Mouse (Mus musculus) embryonic facial prominence, embryonic 11.5 days (tissue): Measurements from ENCODE around the gene Tldc1. TPM values are rescaled to one million over a fixed set of nuclear protein-coding genes. Genes with fewer than 3 reads are reported as not detected.

ENCODE experiments used
- ATAC-seq: fragments of 200-750 bp; cut with Nextera tagmentation; replicated peaks from 2 replicates; pipeline ENCODE4 v1.8.0; 2017; ENCODE audit warnings: low read depth; ENCODE audit not compliant: insufficient number of reproducible peaks, low FRiP score, low TSS enrichment
- DNase-seq: peaks from one replicate; pipeline ENCODE4 v3.0.0-alpha.2; 2015; ENCODE audit warnings: low spot score
- H3K27ac ChIP-seq: fragments of 300-500 bp; sonication (generic); replicated peaks from 2 replicates; pipeline ENCODE4 v1.5.1; 2014; ENCODE audit warnings: mild to moderate bottlenecking, low read depth, low read length, control low read depth
- H3K27me3 ChIP-seq: fragments of 300-500 bp; sonication (generic); 2 replicates; pipeline ENCODE4 v1.6.1; 2014; ENCODE audit warnings: mild to moderate bottlenecking, low read length, moderate library complexity, mixed read lengths; ENCODE audit not compliant: control insufficient read depth, insufficient read depth
- H3K36me3 ChIP-seq: fragments of 300-500 bp; sonication (generic); replicated peaks from 2 replicates; pipeline ENCODE4 v1.6.1; 2014; ENCODE audit warnings: low read depth, mild to moderate bottlenecking, low read length, moderate library complexity, mixed read lengths; ENCODE audit not compliant: control insufficient read depth, insufficient read depth
- H3K4me1 ChIP-seq: fragments of 300-500 bp; sonication (generic); 2 replicates; pipeline ENCODE4 v1.6.1; 2014; ENCODE audit warnings: low read length, mixed read lengths; ENCODE audit not compliant: control insufficient read depth, insufficient read depth
- H3K4me2 ChIP-seq: fragments of 300-500 bp; sonication (generic); 2 replicates; pipeline ENCODE4 v1.6.1; 2014; ENCODE audit warnings: low read depth, mild to moderate bottlenecking, control low read depth, low read length, moderate library complexity
- H3K4me3 ChIP-seq: fragments of 300-500 bp; sonication (generic); 2 replicates; pipeline ENCODE4 v1.5.1; 2014; ENCODE audit warnings: low read depth, low read length, control low read depth
- H3K9ac ChIP-seq: fragments of 300-500 bp; sonication (generic); replicated peaks from 2 replicates; pipeline ENCODE4 v1.6.1; 2014; ENCODE audit warnings: mild to moderate bottlenecking, control low read depth, low read length
- H3K9me3 ChIP-seq: fragments of 300-500 bp; sonication (generic); replicated peaks from 2 replicates; pipeline ENCODE4 v1.6.1; 2016; ENCODE audit warnings: mild to moderate bottlenecking, low read length, inconsistent platforms, mixed read lengths; ENCODE audit not compliant: control insufficient read depth
- WGBS: fragments of 180-500 bp; shearing (Covaris S2); extraction: QIAGEN DNeasy Blood & Tissue Kit; methylation state at CpG from one replicate; pipeline ENCODE4 v1.1.7; 2014; 5-methylcytosine and 5-hydroxymethylcytosine counted together
- polyA plus RNA-seq: library from polyadenylated mRNA; unstranded; fragments of >200 nt; fragmentation: Nextera tagmentation; extraction: Ambion mirVana; gene quantifications from 2 replicates; pipeline ENCODE4 v1.2.1, GENCODE M21; 2014

The Tldc1 gene
- polyA plus RNA-seq, 1 experiment from 2014 or later, result 6.5 TPM

DNA sequence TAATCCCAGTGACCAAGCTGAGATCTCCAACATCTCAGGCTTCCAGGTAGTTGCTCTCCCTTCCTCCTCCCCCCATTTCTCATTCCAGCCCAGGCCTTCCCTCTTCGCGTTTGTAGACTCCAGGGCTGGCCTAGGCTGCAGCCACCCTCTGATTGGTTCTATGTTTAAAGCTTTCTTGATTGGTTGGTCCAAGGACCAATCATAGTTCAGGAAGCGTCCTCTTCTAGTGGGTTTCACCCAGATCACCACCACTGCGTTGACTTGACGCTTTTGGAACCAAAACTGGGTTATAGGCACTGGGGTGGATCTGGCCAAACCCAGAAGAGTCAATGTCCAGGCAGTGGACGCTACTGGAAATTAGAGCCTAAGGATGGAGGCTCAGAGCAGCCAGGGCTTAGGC, 55.9 kb downstream of the Tldc1 start:
- no peaks in the 10 kb centered on the region for H3K4me1 ChIP-seq
- H3K4me3 ChIP-seq, result no peak overlapping the region
- ATAC-seq (no peak), DNase-seq (no peak)
- no peaks in the 10 kb centered on the region for H3K9me3 ChIP-seq
- H3K27me3 ChIP-seq, result no peaks in the 10 kb centered on the region
- H3K36me3 ChIP-seq, result no peaks in the 10 kb centered on the region
- H3K27ac ChIP-seq, result no peak overlapping the region
- no peak overlapping the region for H3K9ac ChIP-seq
- no peak overlapping the region for H3K4me2 ChIP-seq
- WGBS, result 52% methylated on average over 6 of the region's 6 CpGs

DNA sequence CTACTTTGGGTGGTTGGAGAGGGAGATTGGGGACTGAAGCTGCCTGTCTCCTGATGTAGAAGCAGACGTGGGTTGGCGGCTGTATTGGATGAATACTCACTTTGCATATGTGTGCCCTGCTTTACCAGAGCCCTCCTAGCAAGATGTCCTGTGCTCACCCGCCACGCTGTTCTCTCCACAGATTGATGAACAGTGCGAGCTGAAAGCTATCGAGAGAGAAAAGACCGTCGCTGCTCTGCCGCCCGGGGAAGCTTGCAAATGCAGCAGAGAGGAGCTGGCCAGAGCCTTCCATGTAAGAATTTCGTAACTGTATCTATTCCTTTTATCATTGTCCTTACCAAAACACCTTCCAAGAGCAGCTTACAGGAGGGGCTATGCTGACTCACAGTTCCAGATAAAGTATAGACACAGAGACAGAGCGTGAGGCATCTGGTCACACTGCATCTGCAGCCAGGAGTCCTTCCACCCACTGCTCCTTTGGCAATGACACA, 59.2 kb downstream of the Tldc1 start:
- H3K36me3 ChIP-seq, result no peaks in the 10 kb centered on the region
- H3K4me2 ChIP-seq, result no peak overlapping the region
- no peaks in the 10 kb centered on the region for H3K27me3 ChIP-seq
- no peak overlapping the region for H3K4me3 ChIP-seq
- H3K4me1 ChIP-seq, result no peaks in the 10 kb centered on the region
- no peak overlapping the region for H3K9ac ChIP-seq
- ATAC-seq (no peak), DNase-seq (no peak)
- 77% methylated on average over 12 of the region's 12 CpGs for WGBS
- H3K27ac ChIP-seq, result no peak overlapping the region
- no peaks in the 10 kb centered on the region for H3K9me3 ChIP-seq

DNA sequence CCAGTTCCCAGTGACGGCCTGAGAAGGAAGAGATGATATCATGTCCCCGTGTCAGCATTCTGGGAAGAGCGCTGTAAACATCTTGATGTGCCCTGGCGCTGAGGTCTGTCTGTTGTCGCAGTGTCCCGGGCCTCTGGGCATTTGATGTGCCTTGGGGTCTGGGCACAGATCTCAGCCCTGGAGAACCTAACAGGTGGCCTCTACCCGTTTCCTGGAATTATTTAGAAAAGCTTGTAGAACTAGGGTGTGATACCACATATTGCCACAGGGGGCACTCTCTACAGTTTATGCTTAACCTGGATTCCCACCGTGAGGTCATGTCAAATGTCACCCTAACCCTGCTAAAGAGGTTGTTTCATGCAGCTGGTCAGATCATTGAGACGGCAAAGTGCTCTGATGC, 60.5 kb downstream of the Tldc1 start:
- ATAC-seq, result no peak
- Histone ChIP-seq H3K4me3 (no peak overlapping the region), H3K4me1 (no peaks in the 10 kb centered on the region), H3K36me3 (no peaks in the 10 kb centered on the region), H3K4me2 (no peak overlapping the region), H3K9ac (no peak overlapping the region), H3K9me3 (no peaks in the 10 kb centered on the region), H3K27ac (no peak overlapping the region), H3K27me3 (no peaks in the 10 kb centered on the region)
- peak; percentile 54 for DNase-seq
- WGBS, result 54% methylated on average over 9 of the region's 9 CpGs

DNA sequence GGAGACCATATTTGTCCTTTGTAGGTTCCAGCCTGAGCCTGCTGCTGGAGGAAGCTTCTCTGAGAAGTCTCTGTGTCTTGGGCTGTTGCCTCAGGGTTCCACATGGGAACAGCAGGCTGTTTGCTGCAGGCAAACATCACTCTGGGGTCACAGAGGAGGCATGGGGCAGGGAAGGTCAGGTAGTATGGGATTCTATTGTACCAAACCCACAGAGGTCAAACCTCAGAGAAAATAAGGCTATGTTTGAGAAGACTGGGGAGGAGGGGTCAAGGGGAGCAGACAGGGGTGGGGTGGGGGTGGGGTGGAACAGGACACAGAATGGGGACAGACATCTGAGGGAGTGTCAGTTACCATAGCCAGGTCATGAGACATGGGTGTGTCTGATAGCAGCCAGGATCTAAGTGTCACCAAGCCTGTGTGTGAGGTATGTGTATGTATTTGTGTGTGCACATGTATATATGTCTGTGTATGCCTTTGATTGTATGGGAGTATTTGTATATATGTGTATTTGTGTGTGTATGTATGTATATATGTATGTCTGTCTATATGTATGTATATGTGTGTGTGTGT, 61.4 kb downstream of the Tldc1 start:
- Histone ChIP-seq H3K9ac (no peak overlapping the region), H3K4me2 (no peak overlapping the region), H3K27ac (no peak overlapping the region), H3K27me3 (no peaks in the 10 kb centered on the region), H3K4me3 (no peak overlapping the region), H3K9me3 (no peaks in the 10 kb centered on the region), H3K4me1 (no peaks in the 10 kb centered on the region), H3K36me3 (no peaks in the 10 kb centered on the region)
- DNase-seq, result no peak
- no peak for ATAC-seq

DNA sequence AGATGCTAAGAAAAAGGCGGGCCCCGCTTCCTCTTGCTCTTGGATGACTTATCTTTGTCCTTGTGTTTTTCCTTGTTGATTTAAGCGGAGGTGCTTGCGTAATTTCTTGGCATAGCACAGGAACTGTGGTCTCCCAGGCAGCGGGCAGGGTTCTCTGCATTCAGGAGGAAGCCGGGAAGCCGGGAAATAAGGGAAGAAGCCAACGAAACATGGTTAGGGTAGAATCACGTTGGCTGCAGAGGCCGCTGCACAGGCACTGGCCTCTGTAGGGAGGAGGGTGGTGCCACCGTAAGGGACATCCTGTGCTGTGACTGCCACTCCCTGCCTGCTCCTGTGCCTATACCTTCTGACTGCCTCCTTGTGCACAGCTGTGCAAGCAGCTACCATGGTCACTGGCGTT, 63.0 kb downstream of the Tldc1 start:
- ATAC-seq (no peak), DNase-seq (no peak)
- H3K9ac ChIP-seq, result no peak overlapping the region
- no peaks in the 10 kb centered on the region for H3K27me3 ChIP-seq
- H3K36me3 ChIP-seq, result no peaks in the 10 kb centered on the region
- no peaks in the 10 kb centered on the region for H3K4me1 ChIP-seq
- H3K4me2 ChIP-seq, result no peak overlapping the region
- WGBS, result 76% methylated on average over 12 of the region's 12 CpGs
- no peaks in the 10 kb centered on the region for H3K9me3 ChIP-seq
- no peak overlapping the region for H3K27ac ChIP-seq
- no peak overlapping the region for H3K4me3 ChIP-seq

DNA sequence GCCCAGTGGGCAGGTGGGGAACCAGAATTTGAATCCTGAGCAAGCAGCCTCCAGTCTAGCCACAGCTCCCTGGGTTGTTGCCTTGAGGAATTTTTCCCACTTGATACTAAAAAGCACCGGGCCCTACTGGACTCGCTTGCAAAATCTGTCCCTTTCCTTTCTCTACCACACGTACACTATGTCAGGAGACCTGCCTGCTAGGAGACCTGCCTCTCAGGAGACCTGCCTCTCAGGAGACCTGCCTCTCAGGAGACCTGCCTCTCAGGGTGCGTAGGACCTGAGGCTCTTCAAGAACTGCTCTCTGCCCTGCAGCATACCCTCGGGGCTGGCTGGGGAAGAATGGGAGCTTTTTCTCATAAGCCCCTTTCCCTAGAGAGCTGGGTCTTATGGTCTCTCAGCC, 64.8 kb downstream of the Tldc1 start:
- Histone ChIP-seq H3K36me3 (no peaks in the 10 kb centered on the region), H3K4me1 (no peaks in the 10 kb centered on the region), H3K4me3 (no peak overlapping the region), H3K4me2 (no peak overlapping the region), H3K27ac (no peak overlapping the region), H3K27me3 (no peaks in the 10 kb centered on the region), H3K9ac (no peak overlapping the region), H3K9me3 (no peaks in the 10 kb centered on the region)
- no peak for ATAC-seq
- WGBS, result 65% methylated on average over 5 of the region's 5 CpGs
- no peak for DNase-seq

DNA sequence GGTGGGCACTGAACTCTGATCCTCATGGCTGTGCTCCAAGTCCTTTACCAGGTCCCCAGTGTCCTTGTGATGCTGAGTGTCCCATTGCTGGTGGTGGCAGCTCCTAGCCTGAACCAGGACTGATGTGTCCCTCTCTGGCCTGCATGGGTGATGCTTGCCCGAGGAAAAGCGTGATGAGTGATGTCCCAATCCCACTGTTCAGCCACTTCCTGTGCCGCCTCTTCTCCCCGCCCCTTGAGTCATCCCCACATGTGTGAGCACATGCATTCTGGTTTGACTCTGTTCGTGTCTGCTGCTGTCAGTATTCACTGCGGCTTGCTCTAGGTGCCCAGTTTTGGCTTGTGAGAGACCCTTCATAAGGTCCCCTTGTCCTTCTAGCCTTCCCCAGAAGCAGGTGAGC, 66.0 kb downstream of the Tldc1 start:
- no peak overlapping the region for H3K4me3 ChIP-seq
- H3K4me1 ChIP-seq, result no peaks in the 10 kb centered on the region
- no peak for ATAC-seq
- H3K9ac ChIP-seq, result no peak overlapping the region
- no peak overlapping the region for H3K27ac ChIP-seq
- H3K27me3 ChIP-seq, result no peaks in the 10 kb centered on the region
- 69% methylated on average over 6 of the region's 6 CpGs for WGBS
- H3K4me2 ChIP-seq, result no peak overlapping the region
- no peaks in the 10 kb centered on the region for H3K9me3 ChIP-seq
- DNase-seq, result no peak
- no peaks in the 10 kb centered on the region for H3K36me3 ChIP-seq
